Mouse (Mus musculus) Patski (cell line): ENCODE results near the gene Synj1. TPM values are rescaled to one million over a fixed set of nuclear protein-coding genes. Genes with fewer than 3 reads are reported as not detected.

Experiments
- ATAC-seq: fragments of 100-300 bp; one replicate; pipeline ENCODE4 v1.8.0; 2021
- CTCF ChIA-PET: fragments of 350-600 bp; sonication (Branson Sonifier 250); formaldehyde crosslinking; loops from one replicate; lab custom pipeline; 2022; ENCODE audit warnings: inconsistent platforms; lab: Charles Lee
- POLR2A ChIA-PET: fragments of 350-600 bp; sonication (Branson Sonifier 250); formaldehyde crosslinking; loops from one replicate; lab custom pipeline; 2022; ENCODE audit warnings: antibody characterized with exemption, inconsistent platforms; lab: Charles Lee
- DNase-seq: peaks from one replicate; pipeline ENCODE4 v3.0.0-alpha.2; 2011; ENCODE audit warnings: low read depth, low spot score
- H3K27me3 ChIP-seq: fragments of 371-371 bp; one replicate; pipeline ENCODE4 v1.5.1; 2021
- CTCF ChIP-seq: fragments of 100-300 bp; IDR thresholded peaks from one replicate; pipeline ENCODE4 v1.5.1; 2021
- in situ Hi-C: fragments of 300-500 bp; cut with MboI; formaldehyde crosslinking; loops from 3 replicates; pipeline ENCODE4 v1.11.1; 2018; ENCODE audit warnings: low pct_unique_long_range_greater_than_20kb, mixed read lengths
- polyA plus RNA-seq: library from polyadenylated mRNA; unstranded; gene quantifications from one replicate; pipeline ENCODE4 v1.2.3, GENCODE M21; 2021

The Synj1 gene
- polyA plus RNA-seq, result 28.5 TPM

GRCm38 (mm10) chr16:91011021-91011683 lies at the start of gene Synj1:
Synj1 (minus strand) TSS chr16:91011308.
- DNase-seq, result peak; percentile 51
- no peak for TF ChIP-seq CTCF
- ChIA-PET POLR2A (interaction anchor here (1.3 kb wide), 1 partner anchor 18 kb away, joined by 4 read pairs; no protein-coding TSS in a partner anchor), CTCF (interaction anchor here (1.2 to 3.5 kb wide), 2 partner anchors 12 to 76 kb away, joined by 3 to 19 read pairs; partner anchors contain the start of gene Cfap298)
- in situ Hi-C loops, result no loop called here
- peak; percentile 89 for ATAC-seq
- no peaks in the 10 kb centered on the region for H3K27me3 ChIP-seq

GRCm38 (mm10) chr16:91057741-91058140 lies 46.6 kb upstream of the Synj1 start:
- peaks cover 14% of the 10 kb centered on the region for H3K27me3 ChIP-seq
- in situ Hi-C loops, result no loop called here
- ATAC-seq (no peak), DNase-seq (no peak)
- CTCF ChIA-PET, result interaction anchor here (1.0 kb wide), 1 partner anchor 14 kb away, joined by 3 read pairs; no protein-coding TSS in a partner anchor
- POLR2A ChIA-PET, result no interaction called here
- TF ChIP-seq CTCF, result no peak

- DNase-seq (no peak), ATAC-seq (no peak)
- POLR2A ChIA-PET, result no interaction called here
- peaks cover 18% of the 10 kb centered on the region for H3K27me3 ChIP-seq
- in situ Hi-C loops, result no loop called here
- CTCF ChIA-PET, result interaction anchor here (1.0 kb wide), 1 partner anchor 14 kb away, joined by 3 read pairs; no protein-coding TSS in a partner anchor
- TF ChIP-seq CTCF, result no peak
Measured at GRCm38 (mm10) chr16:91057261-91057660, 46.2 kb upstream of the Synj1 start.

- CTCF ChIA-PET, result interaction anchor here (1.1 kb wide), 2 partner anchors 10 to 33 kb away, joined by 3 to 6 read pairs; no protein-coding TSS in a partner anchor
- ATAC-seq, result peak; percentile 54
- H3K27me3 ChIP-seq, result peaks cover 23% of the 10 kb centered on the region
- TF ChIP-seq CTCF, result no peak
- no peak for DNase-seq
- POLR2A ChIA-PET, result no interaction called here
- in situ Hi-C loops, result no loop called here
Measured at GRCm38 (mm10) chr16:91056043-91056821, 45.1 kb upstream of the Synj1 start.

- in situ Hi-C loops, result no loop called here
- peaks cover 27% of the 10 kb centered on the region for H3K27me3 ChIP-seq
- DNase-seq, result no peak
- CTCF ChIA-PET, result no interaction called here
- POLR2A ChIA-PET, result no interaction called here
- no peak for TF ChIP-seq CTCF
- ATAC-seq, result no peak
Measured at GRCm38 (mm10) chr16:91055150-91055549, 44.0 kb upstream of the Synj1 start.

GRCm38 (mm10) chr16:91053599-91053998 lies 42.5 kb upstream of the Synj1 start:
- ChIA-PET POLR2A (interaction anchor here (1.0 kb wide), 1 partner anchor 9 kb away, joined by 3 read pairs; the partner anchor contains the start of gene Paxbp1), CTCF (no interaction called here)
- in situ Hi-C loops, result no loop called here
- no peak for TF ChIP-seq CTCF
- peaks cover 27% of the 10 kb centered on the region for H3K27me3 ChIP-seq
- ATAC-seq, result no peak
- DNase-seq, result no peak

- no peak for TF ChIP-seq CTCF
- POLR2A ChIA-PET, result no interaction called here
- in situ Hi-C loops, result no loop called here
- DNase-seq (no peak), ATAC-seq (no peak)
- CTCF ChIA-PET, result no interaction called here
- H3K27me3 ChIP-seq, result peaks cover 4% of the 10 kb centered on the region
Measured at GRCm38 (mm10) chr16:91045511-91045910, 34.4 kb upstream of the Synj1 start.

GRCm38 (mm10) chr16:91044270-91045182 lies 33.4 kb upstream of the Synj1 start, which contains the start of gene Paxbp1:
Paxbp1 (minus strand) TSS chr16:91044543.
- ATAC-seq, result peak; percentile 88
- CTCF ChIA-PET, result interaction anchor here (0.6 to 1.3 kb wide), 5 partner anchors 11 to 110 kb away, joined by 3 to 4 read pairs (median 3); partner anchors contain the start of gene Cfap298
- no peak for TF ChIP-seq CTCF
- peak; percentile 85 for DNase-seq
- POLR2A ChIA-PET, result interaction anchor here (0.9 kb wide), 1 partner anchor 8 kb away, joined by 3 read pairs; no protein-coding TSS in a partner anchor
- in situ Hi-C loops, result no loop called here
- H3K27me3 ChIP-seq, result peaks cover 4% of the 10 kb centered on the region

GRCm38 (mm10) chr16:91043461-91044248 lies 32.5 kb upstream of the Synj1 start:
- CTCF ChIA-PET, result interaction anchor here (0.6 to 1.3 kb wide), 5 partner anchors 10 to 109 kb away, joined by 3 to 4 read pairs (median 3); partner anchors contain the start of gene Cfap298
- in situ Hi-C loops, result no loop called here
- DNase-seq (no peak), ATAC-seq (peak; percentile 73)
- peaks cover 4% of the 10 kb centered on the region for H3K27me3 ChIP-seq
- no peak for TF ChIP-seq CTCF
- POLR2A ChIA-PET, result no interaction called here
